Mouse (Mus musculus) frontal cortex, adult (tissue): ENCODE results near the gene Myo16.
A peak's percentile ranks its signal among the peaks of the same experiment; 100 is the strongest.

Source experiments
- ATAC-seq: cut with Nextera tagmentation; 2 replicates; pipeline ENCODE4 v1.9.2; 2017; ENCODE audit warnings: mild to moderate bottlenecking, moderate library complexity, mixed read lengths; ENCODE audit not compliant: low TSS enrichment

Gene Myo16

GRCm38 (mm10) chr8:10175976-10176375 is 22.3 kb downstream of the Myo16 start:
- ATAC-seq: no peak

DNA sequence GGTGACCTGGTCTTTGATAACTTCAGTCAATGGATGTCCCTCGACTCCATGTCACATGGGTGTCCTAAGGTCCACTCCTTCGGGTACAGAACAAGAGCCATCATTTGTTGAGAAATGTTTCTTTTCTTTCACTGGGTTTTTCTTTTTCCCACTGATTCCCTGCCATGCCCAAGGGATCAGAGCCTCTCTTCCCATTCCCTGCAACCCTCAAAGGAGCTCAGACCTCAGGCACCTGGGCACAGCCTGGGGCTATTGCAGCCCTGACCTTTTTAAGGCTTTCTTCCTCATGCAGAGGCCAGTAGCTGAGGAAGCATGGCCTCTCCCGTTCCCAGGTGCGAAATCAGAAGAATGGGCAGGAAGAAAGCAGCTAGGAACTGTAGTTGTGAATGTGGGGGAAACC is 23.4 kb downstream of the Myo16 start:
- no peak for ATAC-seq

DNA sequence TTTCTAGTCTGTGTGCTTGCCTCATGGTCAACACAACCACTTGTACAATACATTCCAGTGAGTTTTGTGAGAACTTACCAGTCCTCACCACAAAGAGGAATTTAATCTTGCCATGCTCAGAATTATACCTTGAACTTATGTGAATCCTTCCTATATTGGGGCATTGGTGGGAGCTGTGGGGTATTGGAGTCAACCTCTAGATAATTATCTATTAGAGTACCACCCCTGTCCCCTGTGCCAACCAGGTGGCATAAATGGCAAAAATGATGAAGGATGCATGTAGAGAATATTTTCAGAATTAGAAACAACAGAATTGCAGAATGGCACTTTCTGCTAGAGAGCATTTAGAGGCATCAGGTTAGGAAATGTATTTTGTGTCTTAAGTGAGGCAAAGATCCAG is 25.3 kb downstream of the Myo16 start:
- ATAC-seq: no peak

- no peak for ATAC-seq
Observed at GRCm38 (mm10) chr8:10190607-10191006, 36.9 kb downstream of the Myo16 start.

- no peak for ATAC-seq
Observed at GRCm38 (mm10) chr8:10198164-10198563, 44.5 kb downstream of the Myo16 start.

- no peak for ATAC-seq
Observed at GRCm38 (mm10) chr8:10199301-10199700, 45.6 kb downstream of the Myo16 start.

- no peak for ATAC-seq
Observed at GRCm38 (mm10) chr8:10200042-10200441, 46.3 kb downstream of the Myo16 start.

GRCm38 (mm10) chr8:10215023-10215422 is 61.3 kb downstream of the Myo16 start:
- no peak for ATAC-seq

GRCm38 (mm10) chr8:10219761-10220276 is 66.1 kb downstream of the Myo16 start:
- no peak for ATAC-seq

DNA sequence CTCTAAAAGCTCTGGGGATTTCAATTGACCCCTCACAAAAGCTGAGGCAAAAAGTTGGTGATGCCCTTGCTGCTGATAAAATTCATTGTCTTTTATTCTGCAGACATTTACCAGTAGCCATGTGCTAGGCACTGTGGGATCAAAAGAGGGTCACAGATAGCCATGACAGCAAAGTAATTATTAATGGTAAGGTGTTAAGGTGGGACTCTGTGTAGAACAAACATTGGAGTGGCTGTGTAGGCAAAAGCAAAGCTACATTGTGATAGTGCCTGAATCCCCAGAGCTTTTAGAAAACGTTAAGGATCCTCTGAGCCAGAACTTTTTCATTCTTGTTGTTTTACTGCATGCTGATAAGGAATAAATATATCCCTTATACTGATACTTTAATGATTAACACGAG is 69.1 kb downstream of the Myo16 start:
- ATAC-seq: no peak

GRCm38 (mm10) chr8:10223528-10224194 is 70.0 kb downstream of the Myo16 start:
- peak; percentile 71 for ATAC-seq

GRCm38 (mm10) chr8:10224305-10224971 is 70.7 kb downstream of the Myo16 start:
- ATAC-seq: peak; percentile 38; the same call in 1 of the 2 replicates

DNA sequence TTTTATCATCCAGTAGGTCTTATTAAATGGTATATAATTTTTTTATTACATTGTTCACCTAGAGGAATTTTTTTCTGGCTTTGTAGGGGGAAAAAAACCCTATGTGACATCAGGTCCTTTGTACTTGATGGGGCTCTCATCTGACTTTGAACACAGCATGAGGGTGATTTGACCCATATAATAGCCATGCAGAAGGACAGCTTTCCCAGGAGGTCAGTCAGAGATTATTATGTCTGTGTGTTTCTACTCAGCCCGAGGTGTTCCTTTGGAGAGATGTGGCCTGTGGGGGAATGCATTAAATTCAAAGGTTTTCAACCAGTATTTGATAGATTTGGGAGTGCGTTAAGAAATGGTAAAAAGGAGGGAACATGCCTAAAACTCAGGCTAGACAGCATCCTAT is 71.3 kb downstream of the Myo16 start:
- no peak for ATAC-seq

- ATAC-seq: peak; percentile 79
Observed at GRCm38 (mm10) chr8:10230746-10231369, 77.1 kb downstream of the Myo16 start.

- peak; percentile 56; the same call in 1 of the 2 replicates for ATAC-seq
Observed at GRCm38 (mm10) chr8:10234516-10234915, 80.8 kb downstream of the Myo16 start.

GRCm38 (mm10) chr8:10243344-10243743 is 89.6 kb downstream of the Myo16 start:
- no peak for ATAC-seq

DNA sequence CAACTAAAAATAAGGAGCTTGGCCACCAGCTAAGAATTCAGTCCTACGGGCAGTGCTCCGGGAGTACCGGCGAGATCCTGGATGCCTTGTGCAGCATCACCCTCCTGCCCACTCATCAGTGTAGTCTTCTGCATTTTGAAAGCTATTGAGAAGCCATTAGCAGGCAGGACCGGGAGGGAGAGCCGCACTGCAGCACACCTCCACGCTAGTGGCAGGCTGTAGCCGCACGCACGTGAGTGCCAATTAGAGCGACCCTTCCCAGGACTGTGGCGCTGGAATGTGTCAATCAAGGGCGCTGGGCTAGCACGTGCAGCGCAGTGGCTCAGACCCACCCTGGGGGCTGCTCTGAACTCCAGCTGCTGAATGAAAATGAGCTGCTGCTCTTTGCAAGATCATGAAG is 95.4 kb downstream of the Myo16 start:
- peak; percentile 72 for ATAC-seq

- ATAC-seq: no peak
Observed at GRCm38 (mm10) chr8:10255741-10256140, 102.0 kb downstream of the Myo16 start.

DNA sequence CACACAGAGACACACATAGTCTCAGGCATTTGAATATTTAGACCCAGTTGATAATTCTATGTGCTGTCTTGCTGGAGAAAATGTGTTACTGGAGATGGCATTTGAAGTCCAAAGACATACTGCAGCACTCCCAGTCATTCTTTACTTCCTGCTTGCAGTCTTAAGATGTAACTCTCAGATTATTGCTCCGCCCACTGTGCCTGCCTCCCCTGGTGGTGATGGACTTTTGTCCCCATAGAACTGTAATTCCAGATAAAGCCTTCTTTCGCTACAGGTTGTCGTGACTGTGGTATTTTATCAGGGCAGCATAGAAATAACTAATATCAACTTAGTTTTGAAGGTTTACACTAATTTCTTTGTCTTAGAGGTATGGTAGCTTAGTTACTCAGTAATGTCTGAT is 102.9 kb downstream of the Myo16 start:
- no peak for ATAC-seq

DNA sequence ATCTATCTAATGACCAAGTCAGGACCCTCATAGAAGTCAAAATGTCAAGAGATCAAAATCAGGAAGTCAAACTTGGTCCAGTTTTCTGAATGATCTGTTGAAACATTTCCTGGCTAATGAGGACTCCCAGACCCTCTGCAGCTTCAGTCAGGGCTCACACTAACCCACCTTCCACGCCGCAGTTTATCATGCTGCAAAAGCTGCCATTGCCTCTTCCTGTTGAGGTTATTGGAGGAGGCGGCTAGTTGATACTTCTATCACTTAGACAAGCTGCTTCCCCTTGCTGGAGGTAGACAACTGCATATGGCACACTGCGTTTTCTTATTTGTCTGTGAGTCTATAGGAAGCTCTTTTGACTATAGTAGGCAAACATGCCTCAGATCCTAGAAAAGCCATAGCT is 116.4 kb downstream of the Myo16 start:
- no peak for ATAC-seq

GRCm38 (mm10) chr8:10292600-10292999 is 138.9 kb downstream of the Myo16 start:
- no peak for ATAC-seq

- peak; percentile 73; the same call in 1 of the 2 replicates for ATAC-seq
Observed at GRCm38 (mm10) chr8:10300797-10301196, 147.1 kb downstream of the Myo16 start.

DNA sequence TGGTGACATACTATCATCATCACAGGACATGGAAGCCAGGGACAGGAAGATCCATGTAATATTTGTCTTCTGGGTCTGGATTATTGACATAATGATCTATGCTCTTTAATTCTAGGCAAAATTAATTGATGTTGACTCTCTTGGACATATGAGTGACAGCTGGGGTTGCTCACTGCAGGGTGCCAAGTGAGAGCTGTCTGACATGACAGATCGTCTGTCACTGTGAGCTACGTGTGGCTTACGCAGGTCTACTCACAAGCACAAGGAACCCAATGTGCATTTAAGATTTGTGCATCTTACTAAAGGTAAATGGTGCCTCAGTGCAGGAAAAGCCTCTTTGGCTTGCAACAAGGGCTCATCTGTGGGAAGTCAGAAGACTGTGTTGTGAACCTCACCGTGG is 149.3 kb downstream of the Myo16 start:
- no peak for ATAC-seq
